Mouse (Mus musculus): Measurements from ENCODE around the gene Klf12. TPM values are rescaled to one million over a fixed set of nuclear protein-coding genes. Genes with fewer than 3 reads are reported as not detected.

The Klf12 gene
- polyA plus RNA-seq, 1 experiment from 2014 or later, result 29.6 TPM

DNA sequence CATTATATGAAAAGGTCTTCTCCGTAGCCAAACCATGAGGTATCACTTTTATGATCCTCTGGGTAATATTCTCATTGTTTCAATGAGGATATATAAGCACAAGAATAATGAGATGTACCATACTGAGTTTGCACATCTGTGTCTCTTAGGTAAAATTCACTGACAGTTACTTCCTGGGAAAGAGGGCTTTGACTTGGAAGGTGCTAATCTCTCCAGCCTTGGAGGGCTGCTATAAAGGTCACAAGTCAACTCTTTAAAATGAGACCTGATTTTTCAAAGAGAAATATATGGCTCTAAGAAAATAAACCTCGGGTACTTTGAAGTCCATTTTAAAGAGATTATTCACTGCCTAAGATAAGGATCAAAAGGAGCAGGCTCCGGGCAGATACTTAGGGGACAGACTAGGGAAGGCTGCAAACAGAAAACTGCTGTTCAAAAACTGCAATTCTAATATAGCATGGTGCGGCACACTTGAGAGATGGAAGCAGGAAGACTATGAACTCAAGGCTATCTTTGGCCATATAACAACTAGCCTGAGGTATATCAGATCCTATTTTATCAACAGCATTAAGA, 69.2 kb downstream of the Klf12 start:
- no peaks in the 10 kb centered on the region for H3K9me3 ChIP-seq (ENCODE audit: control insufficient read depth, low read length)
- H3K4me3 ChIP-seq (ENCODE audit: low read depth, low read length), result no peak overlapping the region
- ATAC-seq (ENCODE audit: low FRiP score), result no peak
- H3K27me3 ChIP-seq (ENCODE audit: control insufficient read depth, insufficient read depth, low read length), result no peaks in the 10 kb centered on the region
- WGBS, result 78% methylated on average over 4 of the region's 4 CpGs
- no peaks in the 10 kb centered on the region for H3K4me1 ChIP-seq (replicated peaks; ENCODE audit: control insufficient read depth, insufficient read depth, low read length)
- no peak for DNase-seq (ENCODE audit: low spot score)
- no peak overlapping the region for H3K4me2 ChIP-seq (replicated peaks; ENCODE audit: low read depth, low read length)
- no peaks in the 10 kb centered on the region for H3K36me3 ChIP-seq (ENCODE audit: control insufficient read depth, insufficient read depth, low read length)
- no peak overlapping the region for H3K27ac ChIP-seq (ENCODE audit: low read depth, low read length)
- no peak overlapping the region for H3K9ac ChIP-seq (ENCODE audit: low read depth, low read length)

- DNase-seq (ENCODE audit: low spot score) (no peak), ATAC-seq (ENCODE audit: low FRiP score) (no peak)
- 87% methylated on average over 7 of the region's 7 CpGs for WGBS
- no peak overlapping the region for H3K4me3 ChIP-seq (ENCODE audit: low read depth, low read length)
- H3K36me3 ChIP-seq (ENCODE audit: control insufficient read depth, insufficient read depth, low read length), result no peaks in the 10 kb centered on the region
- no peak overlapping the region for H3K27ac ChIP-seq (ENCODE audit: low read depth, low read length)
- H3K9me3 ChIP-seq (ENCODE audit: control insufficient read depth, low read length), result no peaks in the 10 kb centered on the region
- no peak overlapping the region for H3K9ac ChIP-seq (ENCODE audit: low read depth, low read length)
- H3K4me2 ChIP-seq (replicated peaks; ENCODE audit: low read depth, low read length), result no peak overlapping the region
- no peaks in the 10 kb centered on the region for H3K27me3 ChIP-seq (ENCODE audit: control insufficient read depth, insufficient read depth, low read length)
- no peaks in the 10 kb centered on the region for H3K4me1 ChIP-seq (replicated peaks; ENCODE audit: control insufficient read depth, insufficient read depth, low read length)
Observed at GRCm38 (mm10) chr14:100213066-100213465, 71.4 kb downstream of the Klf12 start.

GRCm38 (mm10) chr14:100211826-100212117, 72.7 kb downstream of the Klf12 start:
- H3K4me3 ChIP-seq (ENCODE audit: low read depth, low read length), result no peak overlapping the region
- H3K9me3 ChIP-seq (ENCODE audit: control insufficient read depth, low read length), result no peaks in the 10 kb centered on the region
- DNase-seq (ENCODE audit: low spot score) (no peak), ATAC-seq (ENCODE audit: low FRiP score) (no peak)
- no peaks in the 10 kb centered on the region for H3K4me1 ChIP-seq (replicated peaks; ENCODE audit: control insufficient read depth, insufficient read depth, low read length)
- no peaks in the 10 kb centered on the region for H3K27me3 ChIP-seq (ENCODE audit: control insufficient read depth, insufficient read depth, low read length)
- 91% methylated on average over 4 of the region's 4 CpGs for WGBS
- no peaks in the 10 kb centered on the region for H3K36me3 ChIP-seq (ENCODE audit: control insufficient read depth, insufficient read depth, low read length)
- H3K27ac ChIP-seq (ENCODE audit: low read depth, low read length), result no peak overlapping the region
- H3K9ac ChIP-seq (ENCODE audit: low read depth, low read length), result no peak overlapping the region
- H3K4me2 ChIP-seq (replicated peaks; ENCODE audit: low read depth, low read length), result no peak overlapping the region

- Histone ChIP-seq H3K4me3 (ENCODE audit: low read depth, low read length) (no peak overlapping the region), H3K4me2 (replicated peaks; ENCODE audit: low read depth, low read length) (no peak overlapping the region), H3K4me1 (replicated peaks; ENCODE audit: control insufficient read depth, insufficient read depth, low read length) (no peaks in the 10 kb centered on the region), H3K36me3 (ENCODE audit: control insufficient read depth, insufficient read depth, low read length) (no peaks in the 10 kb centered on the region), H3K27ac (ENCODE audit: low read depth, low read length) (no peak overlapping the region), H3K9ac (ENCODE audit: low read depth, low read length) (no peak overlapping the region), H3K9me3 (ENCODE audit: control insufficient read depth, low read length) (no peaks in the 10 kb centered on the region), H3K27me3 (ENCODE audit: control insufficient read depth, insufficient read depth, low read length) (no peaks in the 10 kb centered on the region)
- ATAC-seq (ENCODE audit: low FRiP score), result no peak
- 84% methylated on average over 11 of the region's 11 CpGs for WGBS
- no peak for DNase-seq (ENCODE audit: low spot score)
Observed at GRCm38 (mm10) chr14:100211036-100211825, 73.2 kb downstream of the Klf12 start.

GRCm38 (mm10) chr14:100209814-100210419, 74.6 kb downstream of the Klf12 start:
- H3K4me2 ChIP-seq (replicated peaks; ENCODE audit: low read depth, low read length), result no peak overlapping the region
- WGBS, result 21% methylated on average over 12 of the region's 12 CpGs
- ATAC-seq (ENCODE audit: low FRiP score), result no peak

DNA sequence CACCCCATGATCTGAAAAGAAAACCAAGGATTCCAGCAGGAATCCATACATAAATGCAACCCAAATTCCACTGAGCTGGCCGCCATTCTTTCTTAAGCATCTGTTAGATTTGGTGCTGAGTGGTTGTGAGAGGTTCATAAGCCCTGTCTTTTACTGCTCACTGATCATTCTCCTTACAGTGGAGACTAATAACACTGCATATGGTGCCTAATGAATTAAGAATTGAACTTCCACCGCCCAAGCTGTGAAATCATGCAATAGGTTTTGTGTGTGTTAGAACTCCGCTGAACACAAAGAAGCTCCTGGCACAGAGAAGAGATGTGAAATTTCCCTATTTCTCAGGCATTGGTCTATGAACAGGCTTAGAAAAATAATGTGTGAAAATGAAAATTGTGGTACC, 77.4 kb downstream of the Klf12 start:
- DNase-seq (ENCODE audit: low spot score), result no peak
- no peaks in the 10 kb centered on the region for H3K4me1 ChIP-seq (replicated peaks; ENCODE audit: control insufficient read depth, insufficient read depth, low read length)
- no peaks in the 10 kb centered on the region for H3K36me3 ChIP-seq (ENCODE audit: control insufficient read depth, insufficient read depth, low read length)
- 96% methylated on average over 3 of the region's 3 CpGs for WGBS
- H3K4me3 ChIP-seq (ENCODE audit: low read depth, low read length), result no peak overlapping the region
- no peaks in the 10 kb centered on the region for H3K27me3 ChIP-seq (ENCODE audit: control insufficient read depth, insufficient read depth, low read length)
- H3K27ac ChIP-seq (ENCODE audit: low read depth, low read length), result no peak overlapping the region
- H3K4me2 ChIP-seq (replicated peaks; ENCODE audit: low read depth, low read length), result no peak overlapping the region
- H3K9ac ChIP-seq (ENCODE audit: low read depth, low read length), result no peak overlapping the region
- ATAC-seq (ENCODE audit: low FRiP score), result no peak
- H3K9me3 ChIP-seq (ENCODE audit: control insufficient read depth, low read length), result no peaks in the 10 kb centered on the region

More at GRCm38 (mm10) chr14:100209814-100210419, 74.6 kb downstream of the Klf12 start:
- Histone ChIP-seq H3K4me1 (replicated peaks; ENCODE audit: control insufficient read depth, insufficient read depth, low read length) (no peaks in the 10 kb centered on the region), H3K4me3 (ENCODE audit: low read depth, low read length) (no peak overlapping the region), H3K36me3 (ENCODE audit: control insufficient read depth, insufficient read depth, low read length) (no peaks in the 10 kb centered on the region), H3K9me3 (ENCODE audit: control insufficient read depth, low read length) (no peaks in the 10 kb centered on the region), H3K9ac (ENCODE audit: low read depth, low read length) (no peak overlapping the region), H3K27me3 (ENCODE audit: control insufficient read depth, insufficient read depth, low read length) (no peaks in the 10 kb centered on the region), H3K27ac (ENCODE audit: low read depth, low read length) (no peak overlapping the region)
- DNase-seq (ENCODE audit: low spot score), result peak; percentile 23

- no peak for ATAC-seq (ENCODE audit: low FRiP score)
- no peak for DNase-seq (ENCODE audit: low spot score)
- Histone ChIP-seq H3K9me3 (ENCODE audit: control insufficient read depth, low read length) (no peaks in the 10 kb centered on the region), H3K27ac (ENCODE audit: low read depth, low read length) (no peak overlapping the region), H3K27me3 (ENCODE audit: control insufficient read depth, insufficient read depth, low read length) (no peaks in the 10 kb centered on the region), H3K4me2 (replicated peaks; ENCODE audit: low read depth, low read length) (no peak overlapping the region), H3K36me3 (ENCODE audit: control insufficient read depth, insufficient read depth, low read length) (no peaks in the 10 kb centered on the region), H3K4me1 (replicated peaks; ENCODE audit: control insufficient read depth, insufficient read depth, low read length) (no peaks in the 10 kb centered on the region), H3K9ac (ENCODE audit: low read depth, low read length) (no peak overlapping the region), H3K4me3 (ENCODE audit: low read depth, low read length) (no peak overlapping the region)
- WGBS, result 92% methylated on average over 3 of the region's 3 CpGs
Observed at GRCm38 (mm10) chr14:100206207-100206606, 78.3 kb downstream of the Klf12 start.

GRCm38 (mm10) chr14:100200058-100200688, 84.3 kb downstream of the Klf12 start:
- H3K27ac ChIP-seq (ENCODE audit: low read depth, low read length), result no peak overlapping the region
- H3K9me3 ChIP-seq (ENCODE audit: control insufficient read depth, low read length), result no peaks in the 10 kb centered on the region
- H3K4me1 ChIP-seq (replicated peaks; ENCODE audit: control insufficient read depth, insufficient read depth, low read length), result no peaks in the 10 kb centered on the region
- H3K4me3 ChIP-seq (ENCODE audit: low read depth, low read length), result no peak overlapping the region
- no peak overlapping the region for H3K9ac ChIP-seq (ENCODE audit: low read depth, low read length)
- H3K36me3 ChIP-seq (ENCODE audit: control insufficient read depth, insufficient read depth, low read length), result no peaks in the 10 kb centered on the region
- ATAC-seq (ENCODE audit: low FRiP score), result no peak
- DNase-seq (ENCODE audit: low spot score), result no peak
- no peak overlapping the region for H3K4me2 ChIP-seq (replicated peaks; ENCODE audit: low read depth, low read length)
- H3K27me3 ChIP-seq (ENCODE audit: control insufficient read depth, insufficient read depth, low read length), result no peaks in the 10 kb centered on the region
- 90% methylated on average over 6 of the region's 6 CpGs for WGBS
